Mouse (Mus musculus) embryonic facial prominence, embryonic 15.5 days (tissue): ENCODE results near the gene Parp3. TPM values are rescaled to one million over a fixed set of nuclear protein-coding genes. Genes with fewer than 3 reads are reported as not detected.

ENCODE experiments used
- ATAC-seq: fragments of 200-750 bp; cut with Nextera tagmentation; 2 replicates; pipeline ENCODE4 v1.8.0; 2017; ENCODE audit warnings: low read depth, moderate TSS enrichment; ENCODE audit not compliant: insufficient number of reproducible peaks, low FRiP score, low TSS enrichment
- H3K27ac ChIP-seq: fragments of 300-500 bp; sonication (generic); replicated peaks from 2 replicates; pipeline ENCODE4 v1.5.1; 2015; ENCODE audit warnings: mild to moderate bottlenecking, inconsistent platforms
- H3K27me3 ChIP-seq: fragments of 300-500 bp; sonication (generic); 2 replicates; pipeline ENCODE4 v1.6.1; 2015; ENCODE audit warnings: inconsistent platforms
- H3K36me3 ChIP-seq: fragments of 300-500 bp; sonication (generic); 2 replicates; pipeline ENCODE4 v1.6.1; 2015; ENCODE audit warnings: mild to moderate bottlenecking, inconsistent platforms
- H3K4me1 ChIP-seq: fragments of 300-500 bp; sonication (generic); 2 replicates; pipeline ENCODE4 v1.6.1; 2015; ENCODE audit warnings: inconsistent platforms
- H3K4me2 ChIP-seq: fragments of 300-500 bp; sonication (generic); replicated peaks from 2 replicates; pipeline ENCODE4 v1.6.1; 2015; ENCODE audit warnings: mild to moderate bottlenecking, inconsistent platforms
- H3K4me3 ChIP-seq: fragments of 300-500 bp; sonication (generic); replicated peaks from 2 replicates; pipeline ENCODE4 v1.5.1; 2015; ENCODE audit warnings: mild to moderate bottlenecking, inconsistent platforms
- H3K9ac ChIP-seq: fragments of 300-500 bp; sonication (generic); 2 replicates; pipeline ENCODE4 v1.6.1; 2015; ENCODE audit warnings: inconsistent platforms
- H3K9me3 ChIP-seq: fragments of 300-500 bp; sonication (generic); replicated peaks from 2 replicates; pipeline ENCODE4 v1.6.1; 2016; ENCODE audit warnings: inconsistent platforms
- WGBS: fragments of 180-500 bp; shearing (Covaris S2); methylation state at CpG from one replicate; pipeline ENCODE4 v1.1.7; 2015; 5-methylcytosine and 5-hydroxymethylcytosine counted together
- polyA plus RNA-seq: library from polyadenylated mRNA; unstranded; fragments of >200 nt; fragmentation: Nextera tagmentation; extraction: Ambion mirVana; gene quantifications from 2 replicates; pipeline ENCODE4 v1.2.1, GENCODE M21; 2015

Gene Parp3
- polyA plus RNA-seq, 1 experiment from 2014 or later = 6.8 TPM

DNA sequence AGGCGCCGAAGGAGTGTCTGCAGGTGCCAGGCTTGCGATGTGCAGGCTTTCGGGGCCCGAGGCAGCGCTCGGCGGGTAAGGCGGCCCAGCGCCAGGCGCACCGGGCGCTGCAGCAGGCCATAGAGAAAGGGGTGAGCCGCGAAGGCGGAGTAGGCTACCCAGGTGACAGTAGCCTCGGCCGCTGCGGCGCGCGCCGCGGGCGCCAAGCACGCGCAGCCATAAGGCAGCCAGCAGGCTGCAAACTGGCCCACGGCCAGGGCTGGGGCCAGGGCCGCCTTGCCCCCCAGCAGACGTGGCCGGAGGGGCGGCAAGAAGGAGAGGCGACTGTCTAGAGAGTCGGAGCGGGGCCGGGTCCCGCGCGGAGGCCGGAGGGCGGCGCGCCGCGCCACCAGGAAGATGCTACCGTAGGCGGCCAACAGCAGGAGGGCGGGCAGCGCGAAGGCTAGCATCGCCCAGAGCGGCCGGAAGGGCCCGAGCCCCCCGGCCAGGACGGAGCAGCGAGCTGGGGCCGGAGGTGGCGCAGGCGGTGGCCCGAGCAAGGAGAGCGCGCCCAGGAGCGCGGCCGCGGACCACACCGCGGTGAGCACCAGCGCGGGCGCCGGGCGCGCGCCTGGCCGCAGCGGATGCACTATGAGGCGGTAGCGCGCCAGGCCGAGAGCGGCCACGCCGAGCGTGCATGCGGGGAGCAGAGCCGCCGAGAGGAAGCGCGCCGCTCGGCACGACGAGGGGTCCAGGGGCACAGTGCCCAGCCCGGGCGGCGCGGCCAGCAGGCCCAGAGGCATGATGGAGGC lies 11.8 kb downstream of the Parp3 start:
- peaks cover 25% of the 10 kb centered on the region for H3K4me1 ChIP-seq
- 2% methylated on average over 95 of the region's 99 CpGs for WGBS

DNA sequence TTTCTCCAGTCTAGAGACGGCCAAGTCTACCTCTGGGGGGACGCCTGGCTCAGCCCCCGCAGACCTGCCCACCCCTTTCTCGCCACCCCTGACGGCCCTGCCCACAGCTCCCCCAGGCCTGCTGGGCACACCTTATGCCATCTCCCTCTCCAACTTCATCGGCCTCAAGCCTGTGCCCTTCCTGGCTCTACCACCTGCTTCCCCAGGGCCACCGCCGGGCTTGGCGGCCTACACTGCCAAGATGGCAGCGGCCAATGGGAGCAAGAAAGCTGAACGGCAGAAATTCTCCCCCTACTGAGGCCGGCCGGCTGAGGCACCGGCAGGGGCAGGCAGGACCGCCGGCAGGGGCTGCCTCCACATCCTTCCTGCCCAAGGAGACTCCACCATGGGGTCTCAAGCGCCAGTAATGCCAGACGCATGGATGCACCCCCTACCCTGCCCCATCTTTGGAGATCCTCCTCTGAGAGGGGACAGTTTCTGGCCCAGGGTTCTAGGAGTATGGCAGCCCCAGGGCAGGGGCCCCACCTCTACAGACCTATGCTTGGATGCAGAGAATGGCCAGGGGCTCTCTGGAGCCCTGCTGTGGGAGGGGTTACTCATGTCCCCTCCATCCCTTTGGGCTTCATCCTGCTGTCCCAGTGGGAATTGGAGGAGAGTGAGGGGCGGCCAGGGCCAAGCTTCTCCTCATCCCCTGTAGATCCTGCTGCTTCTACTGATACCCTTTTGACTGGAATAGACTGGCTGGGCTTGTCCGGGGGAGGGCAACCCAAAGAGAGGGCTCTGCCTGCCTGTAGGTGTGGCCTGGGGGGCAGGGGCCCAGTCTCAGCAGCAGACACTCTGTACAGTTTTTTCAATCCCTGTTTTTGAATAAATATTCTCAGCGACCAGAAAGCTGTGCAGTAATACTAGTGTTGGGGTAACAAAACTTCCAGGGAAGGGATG lies 13.4 kb downstream of the Parp3 start:
- no peak for ATAC-seq
- Histone ChIP-seq H3K4me1 (peaks cover 21% of the 10 kb centered on the region), H3K27me3 (peaks cover 5% of the 10 kb centered on the region; the same call in 1 of the 2 replicates), H3K36me3 (peaks cover 27% of the 10 kb centered on the region), H3K27ac (no peak overlapping the region), H3K9me3 (no peaks in the 10 kb centered on the region), H3K4me3 (no peak overlapping the region), H3K4me2 (no peak overlapping the region), H3K9ac (no peak overlapping the region)
- WGBS = 82% methylated on average over 21 of the region's 21 CpGs

More for the DNA sequence above, 11.8 kb downstream of the Parp3 start:
- H3K4me3 ChIP-seq = peak overlapping the region; percentile 61
- peak overlapping the region; percentile 39; the same call in 1 of the 2 replicates for H3K27ac ChIP-seq
- peak overlapping the region; percentile 61 for H3K9ac ChIP-seq
- no peaks in the 10 kb centered on the region for H3K9me3 ChIP-seq
- peak overlapping the region; percentile 98 for H3K4me2 ChIP-seq
- H3K36me3 ChIP-seq = peaks cover 27% of the 10 kb centered on the region
- peak; percentile 73 for ATAC-seq
- H3K27me3 ChIP-seq = peaks cover 5% of the 10 kb centered on the region; the same call in 1 of the 2 replicates

DNA sequence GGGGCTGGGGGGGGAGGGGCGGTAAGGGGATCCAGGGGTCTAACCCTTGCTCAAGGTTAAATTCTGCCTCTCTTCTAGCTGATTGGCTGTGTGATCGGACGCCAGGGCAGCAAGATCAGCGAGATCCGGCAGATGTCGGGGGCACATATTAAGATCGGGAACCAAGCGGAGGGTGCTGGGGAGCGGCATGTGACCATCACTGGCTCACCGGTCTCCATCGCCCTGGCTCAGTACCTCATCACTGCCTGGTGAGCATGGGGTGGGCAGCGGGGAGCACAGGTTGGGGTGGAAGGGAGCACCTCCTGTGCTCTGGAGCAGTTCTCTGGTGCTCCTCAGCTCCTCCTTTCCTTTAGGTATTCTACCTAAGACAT lies 14.3 kb downstream of the Parp3 start:
- Histone ChIP-seq H3K4me1 (peaks cover 30% of the 10 kb centered on the region), H3K27me3 (peaks cover 5% of the 10 kb centered on the region; the same call in 1 of the 2 replicates), H3K4me3 (no peak overlapping the region), H3K4me2 (no peak overlapping the region), H3K36me3 (peaks cover 27% of the 10 kb centered on the region), H3K9ac (no peak overlapping the region), H3K27ac (no peak overlapping the region), H3K9me3 (no peaks in the 10 kb centered on the region)
- 88% methylated on average over 12 of the region's 12 CpGs for WGBS
- no peak for ATAC-seq

DNA sequence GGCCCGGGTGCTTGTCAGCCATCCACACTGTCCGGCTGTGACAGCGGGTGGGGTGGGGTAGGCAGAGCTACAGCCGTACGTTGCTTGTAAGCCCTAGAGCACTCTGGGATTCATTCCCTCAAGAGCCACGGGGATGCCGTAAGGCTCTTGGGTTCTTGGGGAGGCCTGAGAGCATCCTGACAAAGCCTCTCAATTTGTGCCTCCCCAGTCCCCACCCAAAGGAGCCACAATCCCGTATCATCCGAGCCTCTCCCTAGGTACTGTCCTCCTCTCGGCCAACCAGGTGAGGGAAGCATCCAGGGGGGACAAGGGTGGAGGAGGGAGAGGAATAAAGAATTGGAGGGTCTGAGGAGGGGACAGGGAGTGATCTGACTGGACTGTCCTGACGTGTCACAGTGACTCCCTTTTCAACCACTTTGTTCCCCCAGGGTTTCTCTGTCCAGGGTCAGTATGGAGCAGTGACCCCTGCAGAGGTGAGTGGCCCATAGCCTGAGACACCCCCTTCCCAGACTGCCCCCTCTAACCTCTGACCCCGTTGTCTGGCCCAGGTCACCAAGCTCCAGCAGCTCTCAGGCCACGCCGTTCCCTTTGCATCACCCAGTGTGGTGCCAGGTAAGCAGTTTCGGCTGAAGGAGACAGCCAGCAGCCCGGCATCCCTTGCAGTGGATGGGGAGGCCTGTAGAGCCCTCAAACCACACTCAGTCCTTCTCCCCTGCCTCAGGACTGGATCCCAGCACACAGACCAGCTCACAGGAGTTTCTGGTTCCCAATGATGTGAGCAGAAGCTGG lies 14.9 kb downstream of the Parp3 start:
- no peak for ATAC-seq
- Histone ChIP-seq H3K4me3 (no peak overlapping the region), H3K36me3 (peaks cover 27% of the 10 kb centered on the region), H3K4me2 (no peak overlapping the region), H3K4me1 (peaks cover 36% of the 10 kb centered on the region), H3K27me3 (peaks cover 5% of the 10 kb centered on the region; the same call in 1 of the 2 replicates), H3K27ac (no peak overlapping the region), H3K9me3 (no peaks in the 10 kb centered on the region), H3K9ac (no peak overlapping the region)
- WGBS = 77% methylated on average over 16 of the region's 16 CpGs

DNA sequence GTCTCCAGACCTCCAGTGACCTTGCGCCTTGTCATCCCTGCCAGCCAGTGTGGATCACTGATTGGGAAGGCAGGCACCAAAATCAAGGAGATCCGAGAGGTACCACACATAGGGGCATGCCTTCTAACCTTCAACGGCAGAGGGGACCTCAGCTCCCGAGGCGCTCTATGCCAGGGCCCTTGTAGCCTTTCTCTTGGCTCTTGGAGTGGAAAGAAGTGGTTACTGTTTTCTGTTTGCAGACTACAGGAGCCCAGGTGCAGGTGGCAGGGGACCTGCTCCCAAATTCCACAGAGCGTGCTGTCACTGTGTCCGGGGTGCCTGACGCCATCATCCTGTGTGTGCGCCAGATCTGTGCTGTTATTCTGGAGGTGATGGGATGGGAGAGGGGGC lies 15.7 kb downstream of the Parp3 start:
- no peak overlapping the region for H3K4me2 ChIP-seq
- H3K27ac ChIP-seq = no peak overlapping the region
- H3K27me3 ChIP-seq = peaks cover 5% of the 10 kb centered on the region; the same call in 1 of the 2 replicates
- peaks cover 42% of the 10 kb centered on the region for H3K4me1 ChIP-seq
- no peak overlapping the region for H3K4me3 ChIP-seq
- peaks cover 27% of the 10 kb centered on the region for H3K36me3 ChIP-seq
- WGBS = 85% methylated on average over 9 of the region's 9 CpGs
- no peak overlapping the region for H3K9ac ChIP-seq
- no peak for ATAC-seq
- no peaks in the 10 kb centered on the region for H3K9me3 ChIP-seq

DNA sequence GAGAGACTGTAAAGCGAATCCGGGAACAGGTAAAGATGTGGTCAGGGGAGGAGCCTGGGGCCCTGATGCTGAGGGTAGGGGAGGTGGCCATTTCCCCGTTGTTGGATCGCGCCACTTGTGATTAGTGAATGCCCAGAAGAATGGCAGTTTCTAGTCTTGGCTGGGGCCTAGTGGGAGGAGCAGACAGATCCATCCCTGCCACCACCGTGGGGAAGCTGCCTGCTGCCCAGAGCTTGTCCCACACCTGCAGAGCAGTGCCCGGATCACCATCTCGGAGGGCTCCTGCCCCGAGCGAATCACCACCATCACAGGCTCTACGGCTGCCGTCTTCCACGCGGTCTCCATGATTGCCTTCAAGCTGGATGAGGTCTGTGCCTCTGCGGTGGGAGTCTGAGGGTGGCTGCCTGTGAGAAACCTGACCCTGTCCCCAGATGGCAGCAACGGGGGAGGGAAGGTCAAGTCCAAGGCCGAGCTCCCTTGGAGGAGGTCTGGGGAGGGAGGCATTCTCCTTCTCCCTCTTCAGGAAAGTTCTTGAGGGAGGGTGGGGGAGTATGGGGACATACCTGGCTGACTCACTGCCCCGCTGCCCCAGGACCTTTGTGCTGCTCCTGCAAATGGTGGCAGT lies 16.2 kb downstream of the Parp3 start:
- H3K9me3 ChIP-seq = no peaks in the 10 kb centered on the region
- 66% methylated on average over 18 of the region's 18 CpGs for WGBS
- no peak overlapping the region for H3K4me3 ChIP-seq
- no peak overlapping the region for H3K27ac ChIP-seq
- no peak overlapping the region for H3K4me2 ChIP-seq
- no peak overlapping the region for H3K9ac ChIP-seq
- peaks cover 27% of the 10 kb centered on the region for H3K36me3 ChIP-seq
- no peak for ATAC-seq
- H3K4me1 ChIP-seq = peaks cover 42% of the 10 kb centered on the region
- peaks cover 5% of the 10 kb centered on the region; the same call in 1 of the 2 replicates for H3K27me3 ChIP-seq

DNA sequence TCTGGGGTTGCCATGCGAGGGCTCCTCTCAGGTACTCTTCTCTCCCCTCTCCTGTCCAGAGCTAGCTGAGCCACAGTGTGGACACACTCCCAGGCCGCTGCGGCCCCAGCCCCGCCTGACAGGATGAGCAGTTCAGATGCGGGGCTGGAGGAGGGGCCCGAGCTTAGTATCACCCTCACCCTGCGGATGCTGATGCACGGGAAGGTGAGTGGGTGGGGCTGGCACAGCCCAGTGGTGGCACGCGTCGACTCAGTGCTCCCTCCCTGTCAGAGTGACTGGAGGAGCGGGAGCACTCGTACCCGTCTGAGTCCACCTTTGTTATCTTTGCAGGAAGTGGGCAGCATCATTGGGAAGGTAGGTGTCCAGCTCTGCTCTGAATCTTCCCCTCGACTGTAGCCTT lies 16.8 kb downstream of the Parp3 start:
- H3K9me3 ChIP-seq = no peaks in the 10 kb centered on the region
- peaks cover 42% of the 10 kb centered on the region for H3K4me1 ChIP-seq
- H3K27ac ChIP-seq = no peak overlapping the region
- no peak overlapping the region for H3K4me3 ChIP-seq
- ATAC-seq = no peak
- 77% methylated on average over 15 of the region's 15 CpGs for WGBS
- H3K9ac ChIP-seq = no peak overlapping the region
- H3K27me3 ChIP-seq = peaks cover 5% of the 10 kb centered on the region; the same call in 1 of the 2 replicates
- H3K4me2 ChIP-seq = no peak overlapping the region
- H3K36me3 ChIP-seq = peaks cover 27% of the 10 kb centered on the region

DNA sequence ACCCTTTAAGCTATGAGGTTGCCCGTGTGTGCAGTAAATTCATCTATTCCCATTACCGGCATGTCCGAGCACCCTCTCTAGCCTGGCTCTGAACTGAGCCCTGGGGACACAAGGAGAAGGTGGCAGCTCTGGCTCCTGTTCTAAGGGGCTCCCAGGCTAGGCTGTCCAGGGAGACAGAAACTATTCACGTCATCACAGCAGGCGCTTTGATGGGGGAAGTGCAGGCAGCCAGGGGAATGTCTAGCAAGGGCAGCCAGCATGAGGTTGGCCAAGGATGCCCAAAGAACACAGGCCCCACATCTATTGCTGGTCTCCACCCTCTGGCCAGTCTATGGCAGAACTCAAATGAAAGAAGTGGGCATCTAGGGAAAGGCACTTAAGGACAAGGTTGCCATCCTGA lies 18.8 kb downstream of the Parp3 start:
- no peak overlapping the region for H3K4me2 ChIP-seq
- H3K4me1 ChIP-seq = peaks cover 49% of the 10 kb centered on the region
- ATAC-seq = no peak
- H3K27ac ChIP-seq = no peak overlapping the region
- no peaks in the 10 kb centered on the region for H3K9me3 ChIP-seq
- no peaks in the 10 kb centered on the region for H3K27me3 ChIP-seq
- H3K4me3 ChIP-seq = no peak overlapping the region
- H3K9ac ChIP-seq = no peak overlapping the region
- 67% methylated on average over 5 of the region's 5 CpGs for WGBS
- H3K36me3 ChIP-seq = peaks cover 18% of the 10 kb centered on the region

DNA sequence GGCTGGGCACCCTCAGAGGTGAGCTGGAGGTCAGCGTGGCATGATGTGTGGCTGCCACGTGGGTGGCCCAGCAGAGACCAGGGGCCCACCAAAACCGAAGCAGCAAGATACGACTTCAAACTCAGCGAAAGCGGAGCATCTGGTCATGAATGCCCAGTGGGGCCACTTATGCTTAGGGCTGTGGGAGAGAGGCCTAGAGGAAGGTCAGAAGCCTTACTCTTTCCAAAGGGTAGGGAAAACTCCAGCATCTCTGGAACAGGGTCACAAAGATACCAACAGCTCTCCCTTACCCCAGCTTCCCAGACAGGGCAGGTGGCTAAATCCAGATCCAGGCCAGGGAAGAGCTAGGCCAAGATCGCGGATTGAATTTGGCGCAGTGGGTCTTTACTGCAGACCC lies 19.6 kb downstream of the Parp3 start:
- Histone ChIP-seq H3K4me3 (peak overlapping the region; percentile 70; the same call in 1 of the 2 replicates), H3K9me3 (no peaks in the 10 kb centered on the region), H3K27ac (peak overlapping the region; percentile 90), H3K4me2 (peak overlapping the region; percentile 89; the same call in 1 of the 2 replicates), H3K27me3 (no peaks in the 10 kb centered on the region), H3K9ac (0 out of 2 replicates have a peak overlapping the region, but pooled peaks have one; percentile 6), H3K4me1 (peaks cover 56% of the 10 kb centered on the region), H3K36me3 (peaks cover 13% of the 10 kb centered on the region)
- WGBS = 53% methylated on average over 9 of the region's 9 CpGs
- ATAC-seq = no peak

DNA sequence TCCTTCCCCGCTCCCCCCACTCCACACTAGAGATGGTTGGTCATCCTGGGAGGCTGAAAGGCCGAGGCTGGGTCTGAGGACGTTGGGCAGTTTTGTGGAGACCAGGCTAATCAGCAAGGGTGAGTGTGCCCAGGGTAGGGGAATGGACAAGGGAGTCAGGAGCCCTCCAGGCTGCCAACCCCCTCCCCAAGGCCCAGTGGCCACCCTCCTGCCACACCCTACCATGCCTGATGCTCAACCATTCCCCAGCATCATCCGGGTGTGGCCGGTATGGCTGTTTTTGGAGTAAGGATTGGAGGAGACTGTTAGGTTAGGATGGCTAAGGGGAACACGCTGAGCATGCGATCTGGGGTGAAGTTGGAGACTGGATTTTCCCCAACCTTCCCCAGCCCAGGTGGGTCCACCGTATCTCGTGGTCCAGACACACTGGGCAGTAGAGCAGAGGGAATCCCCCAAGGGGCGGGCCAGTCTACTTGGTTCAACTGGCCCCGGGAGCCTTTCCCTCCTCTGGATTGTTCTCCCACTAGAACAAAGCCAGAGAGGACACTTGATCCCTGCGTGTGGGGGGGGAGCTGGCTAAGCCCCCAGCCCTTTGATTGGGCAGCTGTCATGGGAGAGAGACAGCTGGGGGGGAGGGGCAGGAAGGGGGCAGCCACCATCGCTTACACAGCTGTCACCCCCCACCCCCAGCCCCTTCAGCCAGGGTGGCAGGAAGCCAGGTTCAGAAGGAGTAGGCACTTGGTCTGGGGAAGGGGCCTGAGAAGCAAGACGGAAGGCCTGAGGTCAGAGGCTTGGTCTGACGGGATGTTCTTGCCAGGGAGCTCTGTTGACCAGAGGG lies 20.2 kb downstream of the Parp3 start:
- no peak overlapping the region for H3K9ac ChIP-seq
- peak overlapping the region; percentile 90 for H3K27ac ChIP-seq
- 31% methylated on average over 15 of the region's 15 CpGs for WGBS
- no peaks in the 10 kb centered on the region for H3K9me3 ChIP-seq
- peak overlapping the region; percentile 89 for H3K4me2 ChIP-seq
- peak overlapping the region; percentile 70 for H3K4me3 ChIP-seq
- peak; percentile 5; the same call in 1 of the 2 replicates for ATAC-seq
- no peaks in the 10 kb centered on the region for H3K27me3 ChIP-seq
- H3K4me1 ChIP-seq = peaks cover 62% of the 10 kb centered on the region
- peaks cover 7% of the 10 kb centered on the region for H3K36me3 ChIP-seq
